Mouse (Mus musculus) heart, embryonic 11.5 days (tissue): Measurements from ENCODE around the gene Tmem97. TPM values are rescaled to one million over a fixed set of nuclear protein-coding genes. Genes with fewer than 3 reads are reported as not detected.
"Not testable (repeated sequence)": the region's sequence is repeated elsewhere in the genome, so short reads cannot be mapped to it uniquely, and the experiment has no call there.

Source experiments
- ATAC-seq: fragments of 200-750 bp; cut with Nextera tagmentation; replicated peaks from 2 replicates; pipeline ENCODE4 v1.8.0; 2017; ENCODE audit warnings: moderate library complexity; ENCODE audit not compliant: insufficient number of reproducible peaks, low FRiP score, low TSS enrichment
- H3K27ac ChIP-seq: fragments of 300-500 bp; sonication (generic); 2 replicates; pipeline ENCODE4 v1.5.1; 2014; ENCODE audit warnings: mild to moderate bottlenecking, low read depth, low read length
- H3K27me3 ChIP-seq: fragments of 300-500 bp; sonication (generic); 2 replicates; pipeline ENCODE4 v1.6.1; 2014; ENCODE audit warnings: mild to moderate bottlenecking, low read length, mixed read lengths; ENCODE audit not compliant: control insufficient read depth, insufficient read depth
- H3K36me3 ChIP-seq: fragments of 300-500 bp; sonication (generic); 2 replicates; pipeline ENCODE4 v1.6.1; 2014; ENCODE audit warnings: mild to moderate bottlenecking, low read length, moderate library complexity, mixed read lengths; ENCODE audit not compliant: control insufficient read depth, insufficient read depth
- H3K4me1 ChIP-seq: fragments of 300-500 bp; sonication (generic); 2 replicates; pipeline ENCODE4 v1.6.1; 2014; ENCODE audit warnings: low read length; ENCODE audit not compliant: control insufficient read depth, insufficient read depth
- H3K4me2 ChIP-seq: fragments of 300-500 bp; sonication (generic); 2 replicates; pipeline ENCODE4 v1.6.1; 2014; ENCODE audit warnings: mild to moderate bottlenecking, moderate library complexity
- H3K4me3 ChIP-seq: fragments of 300-500 bp; sonication (generic); 2 replicates; pipeline ENCODE4 v1.5.1; 2014; ENCODE audit warnings: low read depth, low read length
- H3K9ac ChIP-seq: fragments of 300-500 bp; sonication (generic); 2 replicates; pipeline ENCODE4 v1.6.1; 2014; ENCODE audit warnings: mild to moderate bottlenecking, low read depth, low read length, moderate library complexity
- H3K9me3 ChIP-seq: fragments of 300-500 bp; sonication (generic); replicated peaks from 2 replicates; pipeline ENCODE4 v1.6.1; 2016; ENCODE audit warnings: low read length; ENCODE audit not compliant: control insufficient read depth
- WGBS: fragments of 180-500 bp; shearing (Covaris S2); extraction: QIAGEN DNeasy Blood & Tissue Kit; methylation state at CpG from one replicate; pipeline ENCODE4 v1.1.7; 2014; ENCODE audit not compliant: insufficient replicate concordance; 5-methylcytosine and 5-hydroxymethylcytosine counted together
- polyA plus RNA-seq: library from polyadenylated mRNA; unstranded; fragments of >200 nt; fragmentation: Nextera tagmentation; extraction: Ambion mirVana; gene quantifications from 2 replicates; pipeline ENCODE4 v1.2.1, GENCODE M21; 2014

Tmem97 gene
- polyA plus RNA-seq, 1 experiment from 2014 or later = 88.3 TPM

DNA sequence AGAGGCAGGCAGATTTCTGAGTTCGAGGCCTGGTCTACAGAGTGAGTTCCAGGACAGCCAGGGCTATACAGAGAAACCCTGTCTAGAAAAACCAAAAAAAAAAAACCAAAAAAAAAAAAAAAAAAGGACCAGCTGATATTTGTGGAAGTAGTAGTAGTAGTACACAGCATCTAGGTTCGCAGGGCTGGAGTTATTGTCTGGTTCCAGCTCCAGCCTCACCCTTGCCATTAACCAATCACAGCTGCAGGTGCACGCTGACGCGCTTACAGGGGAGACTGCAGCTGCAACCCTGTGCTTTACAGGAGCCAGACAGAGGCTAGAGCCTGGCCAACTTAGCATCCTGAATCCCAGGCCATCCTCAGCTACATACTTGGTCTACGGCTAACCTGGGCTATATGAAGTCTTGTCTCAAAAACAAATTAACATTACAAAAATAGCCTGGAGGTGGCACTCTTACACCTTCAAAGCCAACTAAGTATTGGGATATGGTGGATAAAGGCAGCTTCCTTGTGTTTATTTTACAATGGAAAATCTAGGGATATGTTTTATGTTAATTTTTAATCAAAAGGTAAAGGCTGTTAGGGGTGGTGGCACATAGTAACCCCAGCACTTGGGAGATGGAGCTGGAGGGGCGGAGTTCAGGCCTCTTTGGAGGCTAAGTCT is 6.0 kb downstream of the Tmem97 start:
- Histone ChIP-seq H3K9ac (no peak overlapping the region), H3K27me3 (no peaks in the 10 kb centered on the region), H3K4me1 (peaks cover 9% of the 10 kb centered on the region), H3K36me3 (peaks cover 12% of the 10 kb centered on the region; the same call in 1 of the 2 replicates), H3K27ac (no peak overlapping the region), H3K9me3 (no peaks in the 10 kb centered on the region), H3K4me3 (no peak overlapping the region), H3K4me2 (no peak overlapping the region)
- ATAC-seq = no peak
- 90% methylated on average over 7 of the region's 7 CpGs for WGBS

DNA sequence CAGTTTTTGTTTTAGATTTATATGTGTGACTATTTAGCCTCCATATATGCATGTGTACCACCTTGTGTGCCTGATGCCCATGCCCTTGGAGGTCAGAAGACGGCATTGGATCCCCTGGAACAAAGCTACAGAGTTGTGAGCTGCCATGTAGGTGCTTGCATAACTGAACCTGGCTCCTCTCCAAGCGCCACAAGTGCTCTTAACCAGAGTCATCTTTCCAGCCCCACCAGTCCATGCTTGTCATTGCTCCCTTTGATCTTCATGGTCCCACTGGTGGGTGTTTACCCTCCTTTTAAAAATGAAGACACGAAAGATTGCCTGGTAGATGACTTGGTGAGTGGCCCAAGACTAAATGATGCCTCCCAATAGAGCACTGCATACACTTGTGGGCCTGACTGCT is 10.2 kb downstream of the Tmem97 start:
- H3K27me3 ChIP-seq = no peaks in the 10 kb centered on the region
- H3K27ac ChIP-seq = no peak overlapping the region
- H3K9me3 ChIP-seq = no peaks in the 10 kb centered on the region
- H3K4me2 ChIP-seq = no peak overlapping the region
- peaks cover 16% of the 10 kb centered on the region; the same call in 1 of the 2 replicates for H3K36me3 ChIP-seq
- no peak overlapping the region for H3K9ac ChIP-seq
- ATAC-seq = no peak
- peaks cover 11% of the 10 kb centered on the region for H3K4me1 ChIP-seq
- WGBS = 85% methylated on average over 3 of the region's 3 CpGs
- no peak overlapping the region for H3K4me3 ChIP-seq

DNA sequence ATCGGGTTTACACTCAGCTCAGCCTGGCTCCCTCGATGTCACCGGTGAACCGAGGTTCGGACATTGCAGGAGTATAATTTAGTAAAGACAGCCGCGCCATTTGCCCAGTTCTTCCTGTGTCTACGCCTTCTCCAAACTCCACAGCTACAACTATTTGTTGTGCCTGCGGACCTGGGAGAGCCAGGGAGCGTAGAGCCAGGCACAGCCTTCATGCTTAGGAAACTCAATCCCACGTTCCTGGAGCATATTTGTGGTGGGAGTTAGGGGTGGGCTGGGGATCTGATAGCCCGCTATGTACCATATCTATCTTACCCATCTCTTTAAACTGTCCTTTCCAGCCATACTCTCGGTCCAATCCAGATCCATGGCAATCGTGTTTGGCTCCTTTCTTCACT is 13.9 kb downstream of the Tmem97 start:
- H3K27ac ChIP-seq = peak overlapping the region; percentile 76
- peaks cover 7% of the 10 kb centered on the region; the same call in 1 of the 2 replicates for H3K36me3 ChIP-seq
- WGBS = 2% methylated on average over 14 of the region's 14 CpGs
- H3K27me3 ChIP-seq = no peaks in the 10 kb centered on the region
- peak overlapping the region; percentile 67 for H3K4me3 ChIP-seq
- H3K4me1 ChIP-seq = peaks cover 19% of the 10 kb centered on the region
- peak overlapping the region; percentile 81 for H3K9ac ChIP-seq
- H3K4me2 ChIP-seq = peak overlapping the region; percentile 70
- no peaks in the 10 kb centered on the region for H3K9me3 ChIP-seq
- no peak for ATAC-seq

DNA sequence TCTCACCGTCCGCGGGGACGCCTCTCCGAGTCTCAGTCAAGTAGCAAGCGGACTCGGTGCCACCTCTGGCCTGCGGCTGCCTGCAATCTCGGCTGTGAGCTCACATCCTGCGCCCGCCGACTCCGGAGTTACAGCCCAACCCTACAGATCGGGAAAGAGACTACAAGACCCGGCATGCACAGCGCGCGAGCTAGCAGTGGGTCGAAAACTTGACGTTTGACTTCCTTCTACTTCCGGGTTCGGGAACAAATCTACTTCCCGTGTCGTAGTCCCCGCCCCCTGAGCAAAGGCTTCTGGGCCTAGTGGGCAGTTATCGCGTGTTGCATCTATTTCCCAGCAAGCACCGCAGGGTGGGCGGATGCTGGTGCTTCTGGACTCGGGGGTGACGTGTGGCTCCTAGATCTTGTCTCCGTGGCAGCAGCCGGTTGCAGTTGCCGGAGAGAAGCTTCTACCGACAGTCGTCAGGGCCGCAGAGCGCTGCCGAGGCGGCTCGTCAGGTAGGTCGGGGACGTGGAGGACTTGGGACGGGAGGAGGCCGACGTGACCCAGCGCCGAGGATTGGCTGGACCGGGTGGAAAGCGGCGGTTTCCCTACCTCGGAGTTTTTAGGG is 14.4 kb downstream of the Tmem97 start, which contains the start of the genes Tnfaip1 and Ift20:
Gene Tnfaip1, minus strand, starts transcription at position 253 of the 610 bp plus-strand sequence.
Gene Ift20, plus strand, starts transcription at position 282 of the 610 bp plus-strand sequence.
- ATAC-seq = peak; percentile 93
- peaks cover 7% of the 10 kb centered on the region; the same call in 1 of the 2 replicates for H3K36me3 ChIP-seq
- H3K27me3 ChIP-seq = no peaks in the 10 kb centered on the region
- H3K27ac ChIP-seq = peak within 1 kb of the TSS; percentile 95
- peak within 1 kb of the TSS; percentile 70 for H3K4me2 ChIP-seq
- 0% methylated on average over 52 of the region's 52 CpGs for WGBS
- H3K4me1 ChIP-seq = peaks cover 19% of the 10 kb centered on the region
- H3K9me3 ChIP-seq = no peaks in the 10 kb centered on the region
- H3K4me3 ChIP-seq = peak within 1 kb of the TSS; percentile 67
- H3K9ac ChIP-seq = peak within 1 kb of the TSS; percentile 81

DNA sequence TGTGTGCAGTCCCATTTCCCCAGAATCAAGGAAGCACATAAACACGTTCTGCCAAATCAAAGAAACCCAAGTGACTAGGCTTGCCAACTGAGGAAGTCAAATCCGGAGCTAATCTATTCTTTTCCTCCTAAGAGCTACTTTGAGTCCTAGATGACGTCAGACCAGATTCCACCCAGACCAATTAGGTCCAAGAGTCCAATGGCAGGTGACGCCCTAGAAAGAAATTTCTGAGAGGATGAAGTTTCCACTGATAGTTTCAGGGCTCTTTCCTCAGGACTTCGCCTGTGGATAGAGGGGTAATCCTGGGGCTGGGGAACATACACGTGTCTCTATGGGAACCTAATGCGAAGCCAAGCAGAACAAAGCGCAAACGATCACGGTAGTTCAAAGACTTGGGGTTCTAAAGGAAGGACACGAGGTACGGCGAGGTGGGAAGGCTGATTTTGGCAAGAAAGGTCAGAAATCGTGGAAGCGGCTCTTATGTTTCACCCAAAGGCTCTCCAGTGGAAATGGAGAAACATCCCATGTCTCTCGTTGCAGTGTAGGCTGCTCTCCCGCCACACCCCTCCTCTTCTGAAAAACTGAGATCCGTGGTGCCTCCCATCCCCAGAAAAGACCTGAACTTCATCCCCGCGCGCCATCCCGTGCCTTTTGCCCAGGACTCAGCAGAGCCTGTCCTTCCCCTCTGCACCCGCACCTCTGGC is 15.0 kb downstream of the Tmem97 start:
- Histone ChIP-seq H3K9me3 (no peaks in the 10 kb centered on the region), H3K36me3 (peaks cover 5% of the 10 kb centered on the region; the same call in 1 of the 2 replicates), H3K27ac (peak overlapping the region; percentile 95), H3K9ac (peak overlapping the region; percentile 81), H3K4me1 (peaks cover 23% of the 10 kb centered on the region), H3K4me3 (peak overlapping the region; percentile 67), H3K27me3 (no peaks in the 10 kb centered on the region), H3K4me2 (peak overlapping the region; percentile 70)
- peak; percentile 23 for ATAC-seq
- under 1% methylated on average over 23 of the region's 23 CpGs for WGBS

DNA sequence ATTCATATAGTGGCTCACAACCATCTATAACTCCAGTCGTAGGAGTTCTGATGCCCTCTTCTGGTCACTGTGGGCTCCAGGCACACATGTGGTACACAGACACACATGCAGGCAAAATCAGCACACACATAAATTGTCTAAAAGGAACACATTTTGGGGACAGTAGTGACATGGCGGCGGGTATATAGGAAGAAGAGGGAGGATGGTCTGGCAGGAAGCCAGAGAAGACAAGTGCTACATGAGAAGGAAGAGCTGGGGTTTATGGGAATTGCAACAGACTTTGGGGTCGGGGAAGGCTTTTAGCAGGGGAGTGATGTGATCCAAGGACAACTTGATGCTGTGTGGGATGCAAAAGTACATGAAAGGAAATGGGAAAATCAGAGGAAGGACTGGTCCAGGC is 16.1 kb downstream of the Tmem97 start:
- peaks cover 5% of the 10 kb centered on the region for H3K36me3 ChIP-seq
- H3K9me3 ChIP-seq = no peaks in the 10 kb centered on the region
- peak overlapping the region; percentile 67 for H3K4me3 ChIP-seq
- peak overlapping the region; percentile 70 for H3K4me2 ChIP-seq
- 79% methylated on average over 4 of the region's 4 CpGs for WGBS
- H3K27ac ChIP-seq = peak overlapping the region; percentile 95; the same call in 1 of the 2 replicates
- no peaks in the 10 kb centered on the region for H3K27me3 ChIP-seq
- no peak for ATAC-seq
- H3K9ac ChIP-seq = peak overlapping the region; percentile 81
- peaks cover 23% of the 10 kb centered on the region for H3K4me1 ChIP-seq

DNA sequence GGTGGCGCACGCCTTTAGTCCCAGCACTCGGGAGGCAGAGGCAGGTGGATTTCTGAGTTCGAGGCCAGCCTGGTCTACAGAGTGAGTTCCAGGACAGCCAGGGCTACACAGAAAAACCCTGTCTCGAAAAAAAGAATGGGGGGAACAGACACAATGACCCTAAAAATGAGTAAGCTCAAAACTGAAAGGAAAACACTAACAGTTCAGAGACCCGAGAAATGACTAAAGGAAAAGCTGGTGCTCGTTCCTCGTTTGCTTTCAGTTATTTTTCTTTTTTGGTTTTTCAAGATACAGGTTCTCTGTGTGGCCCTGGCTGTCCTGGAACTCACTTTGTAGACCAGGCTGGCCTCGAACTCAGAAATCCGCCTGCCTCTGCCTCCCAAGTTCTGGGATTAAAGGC is 19.1 kb downstream of the Tmem97 start:
- peak overlapping the region; percentile 76 for H3K27ac ChIP-seq
- H3K9me3 ChIP-seq, H3K4me2 ChIP-seq, H3K36me3 ChIP-seq, H3K9ac ChIP-seq, H3K27me3 ChIP-seq, H3K4me3 ChIP-seq, ATAC-seq: not testable (repeated sequence)
- peaks cover 12% of the 10 kb centered on the region for H3K4me1 ChIP-seq
- WGBS = 87% methylated on average over 10 of the region's 10 CpGs

DNA sequence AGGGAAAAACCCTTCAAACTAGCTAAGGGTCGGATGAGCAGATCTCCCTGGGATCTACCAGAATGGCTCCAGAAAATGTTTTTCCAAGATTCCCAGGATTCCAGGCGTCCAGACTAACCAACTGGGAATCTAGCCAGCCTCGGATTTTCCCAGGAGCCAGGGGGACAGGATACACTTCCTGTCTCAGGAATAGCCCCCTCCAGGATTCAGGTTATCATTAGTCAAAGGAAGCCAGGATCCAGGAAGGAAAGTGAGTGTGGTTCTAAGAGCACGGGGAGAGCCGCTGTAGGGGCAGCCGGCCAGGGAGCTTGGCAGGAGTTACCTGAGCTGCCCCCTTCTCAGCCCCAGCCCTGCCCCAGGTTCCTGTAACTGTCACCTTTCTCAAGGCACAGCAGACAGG is 19.5 kb downstream of the Tmem97 start:
- ATAC-seq = no peak
- Histone ChIP-seq H3K4me3 (no peak overlapping the region), H3K36me3 (peaks cover 11% of the 10 kb centered on the region), H3K4me2 (peak overlapping the region; percentile 19; the same call in 1 of the 2 replicates), H3K9ac (no peak overlapping the region), H3K9me3 (no peaks in the 10 kb centered on the region), H3K27ac (peak overlapping the region; percentile 76), H3K27me3 (no peaks in the 10 kb centered on the region), H3K4me1 (peaks cover 12% of the 10 kb centered on the region)
- 61% methylated on average over 6 of the region's 6 CpGs for WGBS
